Mouse (Mus musculus) embryonic facial prominence, embryonic 10.5 days (tissue): ENCODE data around the gene Cyp4f14. TPM values are rescaled to one million over a fixed set of nuclear protein-coding genes. Genes with fewer than 3 reads are reported as not detected.
A peak's percentile ranks its signal among the peaks of the same experiment; 100 is the strongest.

Source experiments
- DNase-seq: peaks from one replicate; pipeline ENCODE4 v3.0.0-alpha.2; 2017; ENCODE audit warnings: low spot score
- H3K27ac ChIP-seq: fragments of 300-500 bp; sonication (generic); replicated peaks from 2 replicates; pipeline ENCODE4 v1.5.1; 2016; ENCODE audit warnings: mild to moderate bottlenecking
- H3K27me3 ChIP-seq: fragments of 300-500 bp; sonication (generic); replicated peaks from 2 replicates; pipeline ENCODE4 v1.6.1; 2016; ENCODE audit warnings: low read depth, mild to moderate bottlenecking; ENCODE audit not compliant: poor library complexity, severe bottlenecking
- H3K36me3 ChIP-seq: fragments of 300-500 bp; sonication (generic); replicated peaks from 2 replicates; pipeline ENCODE4 v1.6.1; 2016; ENCODE audit warnings: mild to moderate bottlenecking, moderate library complexity
- H3K4me1 ChIP-seq: fragments of 300-500 bp; sonication (generic); 2 replicates; pipeline ENCODE4 v1.6.1; 2016
- H3K4me3 ChIP-seq: fragments of 300-500 bp; sonication (generic); 2 replicates; pipeline ENCODE4 v1.5.1; 2016; ENCODE audit warnings: mild to moderate bottlenecking, moderate library complexity
- H3K9me3 ChIP-seq: fragments of 300-500 bp; sonication (generic); 2 replicates; pipeline ENCODE4 v1.6.1; 2016; ENCODE audit warnings: mild to moderate bottlenecking
- WGBS: fragments of 180-500 bp; shearing (Covaris S2); methylation state at CpG from one replicate; pipeline ENCODE4 v1.1.7; 2016; 5-methylcytosine and 5-hydroxymethylcytosine counted together
- polyA plus RNA-seq: library from polyadenylated mRNA; unstranded; fragments of >200 nt; fragmentation: Nextera tagmentation; extraction: Ambion mirVana; gene quantifications from 2 replicates; pipeline ENCODE4 v1.2.1, GENCODE M21; 2016

Cyp4f14 gene
- polyA plus RNA-seq, 1 experiment from 2014 or later, result not detected

DNA sequence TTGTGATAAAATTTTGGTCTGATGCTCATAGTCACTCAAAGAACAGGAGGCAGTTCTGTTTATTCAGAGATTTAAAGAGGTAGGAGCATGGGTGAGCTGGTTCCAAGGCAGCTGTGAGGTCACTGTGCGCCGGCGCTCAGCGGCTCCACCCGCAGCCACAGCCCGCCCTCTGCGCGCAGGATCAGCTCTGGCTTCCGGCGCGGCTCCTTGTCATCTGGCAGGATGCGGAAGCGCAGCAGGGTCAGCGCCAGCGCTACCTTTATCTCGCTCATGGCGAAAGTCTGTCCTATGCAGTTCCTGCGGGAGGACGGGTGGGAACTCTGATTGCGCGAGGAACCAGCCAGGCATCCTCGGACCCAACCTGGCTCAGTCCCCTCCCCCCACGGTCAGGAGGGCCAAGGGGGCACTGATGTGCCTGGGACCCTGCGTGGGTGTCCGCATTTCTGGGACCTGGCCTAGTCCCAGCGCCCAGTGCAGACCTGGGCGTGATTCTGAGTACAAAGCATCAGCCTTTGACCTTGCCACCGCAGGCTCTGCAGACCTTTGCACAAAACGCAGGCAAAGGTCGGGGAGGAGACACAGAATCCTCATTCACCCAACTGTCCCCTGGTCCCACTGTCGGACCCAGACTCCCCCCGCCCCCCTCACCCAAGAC is 7.6 kb upstream of the Cyp4f14 start:
- H3K4me1 ChIP-seq, result peaks cover 10% of the 10 kb centered on the region
- H3K27ac ChIP-seq, result peak overlapping the region; percentile 90
- H3K27me3 ChIP-seq, result peaks cover 7% of the 10 kb centered on the region
- peak; percentile 85 for DNase-seq
- peak overlapping the region; percentile 65 for H3K4me3 ChIP-seq
- H3K9me3 ChIP-seq, result peaks cover 16% of the 10 kb centered on the region
- WGBS, result 15% methylated on average over 32 of the region's 32 CpGs
- H3K36me3 ChIP-seq, result no peaks in the 10 kb centered on the region

DNA sequence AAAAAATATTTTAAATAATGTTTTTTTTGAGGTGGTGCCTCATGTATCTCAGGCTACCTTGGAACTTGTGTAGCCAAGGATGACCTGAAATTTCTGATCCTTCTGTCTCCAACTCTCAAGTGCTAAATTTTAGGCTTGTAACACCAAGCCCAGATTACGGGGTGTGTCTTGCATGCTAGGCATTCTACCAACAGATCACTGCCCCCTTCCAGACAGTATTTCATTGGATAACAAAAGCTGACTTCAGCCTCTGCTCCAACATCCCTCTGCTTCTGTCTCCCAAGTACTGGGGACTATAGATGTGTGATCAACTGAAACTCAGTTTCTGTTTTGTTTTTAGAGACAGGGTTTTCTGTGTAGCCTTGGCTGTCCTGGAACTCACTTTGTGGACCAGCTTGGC is 6.5 kb upstream of the Cyp4f14 start:
- H3K27me3 ChIP-seq, result peaks cover 4% of the 10 kb centered on the region
- 95% methylated on average over 1 of the region's 1 CpGs for WGBS
- peaks cover 10% of the 10 kb centered on the region for H3K4me1 ChIP-seq
- DNase-seq, result no peak
- no peak overlapping the region for H3K4me3 ChIP-seq
- H3K27ac ChIP-seq, result no peak overlapping the region
- H3K9me3 ChIP-seq, result peaks cover 16% of the 10 kb centered on the region
- H3K36me3 ChIP-seq, result no peaks in the 10 kb centered on the region

- no peaks in the 10 kb centered on the region for H3K27me3 ChIP-seq
- H3K27ac ChIP-seq, result no peak overlapping the region
- H3K9me3 ChIP-seq, result peaks cover 16% of the 10 kb centered on the region
- no peaks in the 10 kb centered on the region for H3K36me3 ChIP-seq
- no peaks in the 10 kb centered on the region for H3K4me1 ChIP-seq
- DNase-seq, result no peak
- WGBS, result 77% methylated on average over 2 of the region's 2 CpGs
- H3K4me3 ChIP-seq, result no peak overlapping the region
These were observed 2.0 kb upstream of the Cyp4f14 start for GRCm38 (mm10) chr17:32919123-32919522.

DNA sequence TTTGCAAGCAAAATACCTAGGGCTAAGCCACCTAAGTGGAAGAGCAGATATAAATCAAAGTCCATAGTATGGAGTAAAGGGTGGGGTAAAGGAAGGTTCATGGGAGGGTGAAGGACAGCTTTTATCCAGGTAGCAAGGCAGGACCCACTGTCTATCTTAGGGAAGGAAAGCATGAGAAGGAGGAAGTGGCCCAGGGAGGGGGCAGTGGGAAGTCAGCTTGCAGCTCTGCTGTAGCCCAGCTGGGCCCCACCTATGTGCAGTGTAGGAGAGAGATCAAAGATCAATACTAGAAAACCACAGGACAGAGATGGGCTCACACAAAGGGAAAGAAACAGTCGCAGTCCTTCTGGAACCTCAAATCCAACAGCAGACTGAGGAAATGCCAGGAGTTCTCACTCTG is 1.1 kb downstream of the Cyp4f14 start:
- Histone ChIP-seq H3K36me3 (no peaks in the 10 kb centered on the region), H3K9me3 (peaks cover 8% of the 10 kb centered on the region; the same call in 1 of the 2 replicates), H3K4me1 (no peaks in the 10 kb centered on the region), H3K4me3 (no peak overlapping the region), H3K27ac (no peak overlapping the region), H3K27me3 (no peaks in the 10 kb centered on the region)
- no peak for DNase-seq
- 84% methylated on average over 1 of the region's 1 CpGs for WGBS

DNA sequence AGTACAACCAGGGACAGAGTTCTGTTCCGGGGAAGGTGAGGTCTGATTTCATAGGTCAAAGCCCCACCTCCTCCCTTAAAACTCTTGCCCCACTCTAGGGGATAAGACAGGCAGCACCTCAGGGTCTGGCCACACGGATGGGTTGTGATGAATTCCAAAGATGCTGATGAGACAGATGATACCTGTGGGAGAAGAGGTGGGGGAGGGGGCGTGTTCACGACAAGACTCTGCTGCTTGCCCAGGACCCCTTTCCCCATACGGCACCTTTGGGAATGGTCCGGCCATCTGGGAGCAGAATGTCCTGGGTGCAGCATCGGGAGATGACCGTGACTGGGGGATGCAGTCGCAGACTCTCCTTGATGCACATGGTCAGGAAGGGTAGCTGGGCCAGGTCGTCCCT is 11.0 kb downstream of the Cyp4f14 start:
- no peaks in the 10 kb centered on the region for H3K9me3 ChIP-seq
- 80% methylated on average over 10 of the region's 10 CpGs for WGBS

GRCm38 (mm10) chr17:32905239-32905638 is 11.9 kb downstream of the Cyp4f14 start:
- Histone ChIP-seq H3K9me3 (no peaks in the 10 kb centered on the region), H3K27ac (no peak overlapping the region), H3K36me3 (no peaks in the 10 kb centered on the region), H3K4me1 (no peaks in the 10 kb centered on the region), H3K27me3 (peaks cover 6% of the 10 kb centered on the region; the same call in 1 of the 2 replicates), H3K4me3 (peak overlapping the region; percentile 38)
- peak; percentile 65 for DNase-seq
- WGBS, result 13% methylated on average over 19 of the region's 19 CpGs

More for the DNA sequence above, 11.0 kb downstream of the Cyp4f14 start:
- no peak for DNase-seq
- Histone ChIP-seq H3K27me3 (peaks cover 6% of the 10 kb centered on the region; the same call in 1 of the 2 replicates), H3K36me3 (no peaks in the 10 kb centered on the region), H3K4me3 (no peak overlapping the region), H3K27ac (no peak overlapping the region), H3K4me1 (no peaks in the 10 kb centered on the region)

- Histone ChIP-seq H3K9me3 (no peaks in the 10 kb centered on the region), H3K4me3 (no peak overlapping the region), H3K27ac (no peak overlapping the region), H3K36me3 (no peaks in the 10 kb centered on the region), H3K4me1 (no peaks in the 10 kb centered on the region), H3K27me3 (peaks cover 6% of the 10 kb centered on the region; the same call in 1 of the 2 replicates)
- no peak for DNase-seq
- WGBS, result 67% methylated on average over 2 of the region's 2 CpGs
These were observed 12.7 kb downstream of the Cyp4f14 start for GRCm38 (mm10) chr17:32904414-32904813.

DNA sequence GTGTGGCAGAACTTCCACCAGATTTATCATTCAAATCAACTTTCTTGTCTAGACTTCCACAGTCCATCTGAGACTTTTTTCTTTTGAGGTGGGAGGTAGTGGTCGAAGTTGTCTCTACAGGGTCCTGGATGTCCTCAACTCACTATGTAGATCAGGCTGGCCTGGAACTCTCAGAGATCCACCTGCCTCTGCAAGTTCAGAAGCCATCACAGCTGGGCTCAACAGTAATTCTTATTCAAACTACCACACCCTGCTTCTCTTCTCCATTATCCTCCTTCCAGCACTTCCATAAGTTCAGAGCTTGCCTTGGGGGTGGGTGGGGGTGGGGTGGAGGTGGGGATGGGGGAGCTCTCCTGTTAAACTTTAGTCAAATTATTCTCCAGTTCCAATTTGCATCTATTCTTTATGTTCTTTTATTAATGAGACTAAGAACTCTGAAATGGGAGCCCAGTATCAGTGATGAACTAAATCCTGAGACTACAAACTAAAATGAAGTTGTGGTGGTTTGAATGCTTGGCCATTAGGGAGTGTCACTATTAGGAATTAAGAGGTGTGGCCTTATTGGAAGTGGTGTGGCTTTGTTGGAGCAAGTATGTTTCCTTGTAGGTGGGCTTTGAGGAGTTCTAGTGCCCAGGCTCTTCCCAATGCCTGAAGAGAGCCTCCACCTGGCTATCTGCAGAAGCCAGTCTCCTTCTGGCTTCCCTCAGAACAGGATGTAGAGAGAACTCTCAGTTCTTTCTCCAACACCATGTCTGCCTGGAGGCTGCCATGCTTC is 15.2 kb downstream of the Cyp4f14 start:
- peaks cover 6% of the 10 kb centered on the region; the same call in 1 of the 2 replicates for H3K27me3 ChIP-seq
- WGBS, result 38% methylated on average over 1 of the region's 1 CpGs
- no peaks in the 10 kb centered on the region for H3K9me3 ChIP-seq
- H3K36me3 ChIP-seq, result no peaks in the 10 kb centered on the region
- H3K4me3 ChIP-seq, result no peak overlapping the region
- DNase-seq, result no peak
- H3K4me1 ChIP-seq, result no peaks in the 10 kb centered on the region
- no peak overlapping the region for H3K27ac ChIP-seq

- DNase-seq, result no peak
- Histone ChIP-seq H3K36me3 (no peaks in the 10 kb centered on the region), H3K27ac (no peak overlapping the region), H3K27me3 (no peaks in the 10 kb centered on the region), H3K4me1 (peaks cover 5% of the 10 kb centered on the region), H3K9me3 (no peaks in the 10 kb centered on the region), H3K4me3 (no peak overlapping the region)
- 91% methylated on average over 4 of the region's 4 CpGs for WGBS
These were observed 21.7 kb downstream of the Cyp4f14 start for GRCm38 (mm10) chr17:32895421-32895820.

DNA sequence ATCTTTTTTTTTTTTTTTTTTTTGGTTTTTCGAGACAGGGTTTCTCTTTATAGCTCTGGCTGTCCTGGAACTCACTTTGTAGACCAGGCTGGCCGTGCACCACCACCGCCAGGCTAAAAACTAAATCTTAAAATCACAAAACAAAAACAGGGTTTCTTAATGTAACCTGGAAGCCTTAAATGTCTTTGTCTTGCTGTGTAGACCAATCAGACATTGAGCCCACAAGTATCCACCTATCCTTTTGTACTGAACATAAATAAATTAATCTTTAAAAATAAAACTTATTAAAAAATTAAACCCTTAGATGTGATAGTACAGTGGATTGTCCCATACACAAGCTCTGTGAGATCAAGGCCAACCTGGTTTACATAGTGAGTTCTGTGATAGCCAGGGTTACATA is 23.2 kb downstream of the Cyp4f14 start:
- no peak overlapping the region for H3K4me3 ChIP-seq
- no peak overlapping the region for H3K27ac ChIP-seq
- peaks cover 14% of the 10 kb centered on the region for H3K4me1 ChIP-seq
- H3K9me3 ChIP-seq, result no peaks in the 10 kb centered on the region
- H3K27me3 ChIP-seq, result no peaks in the 10 kb centered on the region
- 77% methylated on average over 3 of the region's 3 CpGs for WGBS
- DNase-seq, result no peak
- H3K36me3 ChIP-seq, result no peaks in the 10 kb centered on the region

GRCm38 (mm10) chr17:32891239-32892180 is 25.6 kb downstream of the Cyp4f14 start, which contains the start of gene Zfp870:
TSS of gene Zfp870 (minus strand) at chr17:32891642.
- peak within 1 kb of the TSS; percentile 79 for H3K4me3 ChIP-seq
- H3K9me3 ChIP-seq, result no peaks in the 10 kb centered on the region
- H3K36me3 ChIP-seq, result peaks cover 17% of the 10 kb centered on the region
- no peaks in the 10 kb centered on the region for H3K27me3 ChIP-seq
- WGBS, result 13% methylated on average over 33 of the region's 33 CpGs
- peaks cover 14% of the 10 kb centered on the region for H3K4me1 ChIP-seq
- H3K27ac ChIP-seq, result peak within 1 kb of the TSS; percentile 84
- peak; percentile 86 for DNase-seq

DNA sequence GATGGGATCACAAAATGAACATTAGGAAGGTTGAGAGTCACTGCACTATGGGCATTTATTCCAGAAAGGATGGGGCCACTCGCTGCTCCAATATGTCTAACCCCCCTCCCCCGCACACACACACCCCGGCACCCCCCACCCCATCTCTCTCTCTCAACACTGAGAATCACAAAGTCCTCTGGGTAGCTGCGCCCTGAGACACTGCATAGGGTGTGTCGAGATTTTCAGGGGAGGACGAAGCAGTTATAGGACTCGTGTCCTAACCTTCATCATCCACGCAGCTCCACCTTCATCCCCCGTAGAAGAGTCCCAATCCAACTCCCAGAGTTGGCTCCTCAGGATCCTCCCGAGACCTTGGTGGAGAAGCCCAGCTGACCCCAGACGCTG is 26.3 kb downstream of the Cyp4f14 start:
- Histone ChIP-seq H3K9me3 (no peaks in the 10 kb centered on the region), H3K27me3 (no peaks in the 10 kb centered on the region), H3K4me1 (peaks cover 14% of the 10 kb centered on the region), H3K27ac (peak overlapping the region; percentile 84), H3K36me3 (peaks cover 20% of the 10 kb centered on the region), H3K4me3 (peak overlapping the region; percentile 79)
- DNase-seq, result no peak
- WGBS, result 4% methylated on average over 11 of the region's 11 CpGs
